Mouse (Mus musculus): ENCODE measurements at regions not wholly inside any gene's neighbourhood (a gene's known extent, or its start where the extent isn't known, plus 50 kb on each side); places are given as distances from the start of the nearest gene placed in this dataset.

GRCm38 (mm10) chr6:22541603-22542002 is 185.6 kb upstream of the Fam3c start:
- no peak for ATAC-seq (replicated peaks; ENCODE audit: low FRiP score, low TSS enrichment, low read depth)
- no peak overlapping the region for H3K4me2 ChIP-seq (ENCODE audit: low read length)
- 67% methylated on average over 2 of the region's 2 CpGs for WGBS
- DNase-seq (ENCODE audit: low spot score) = no peak
- H3K27ac ChIP-seq (ENCODE audit: low read depth) = no peak overlapping the region
- no peaks in the 10 kb centered on the region for H3K36me3 ChIP-seq (ENCODE audit: control insufficient read depth, insufficient read depth, low read length)
- no peaks in the 10 kb centered on the region for H3K27me3 ChIP-seq (replicated peaks; ENCODE audit: control insufficient read depth, insufficient read depth, low read length)
- no peaks in the 10 kb centered on the region for H3K9me3 ChIP-seq (ENCODE audit: control insufficient read depth, low read length)
- no peaks in the 10 kb centered on the region for H3K4me1 ChIP-seq (replicated peaks; ENCODE audit: control insufficient read depth, insufficient read depth, low read length)
- no peak overlapping the region for H3K4me3 ChIP-seq (ENCODE audit: low read depth, low read length)
- H3K9ac ChIP-seq (ENCODE audit: low read length) = no peak overlapping the region

GRCm38 (mm10) chr6:22538254-22538653 is 182.2 kb upstream of the Fam3c start:
- H3K4me3 ChIP-seq (ENCODE audit: low read depth, low read length) = no peak overlapping the region
- H3K9ac ChIP-seq (ENCODE audit: low read length) = no peak overlapping the region
- no peaks in the 10 kb centered on the region for H3K36me3 ChIP-seq (ENCODE audit: control insufficient read depth, insufficient read depth, low read length)
- H3K27ac ChIP-seq (ENCODE audit: low read depth) = no peak overlapping the region
- WGBS = 92% methylated on average over 4 of the region's 4 CpGs
- no peaks in the 10 kb centered on the region for H3K4me1 ChIP-seq (replicated peaks; ENCODE audit: control insufficient read depth, insufficient read depth, low read length)
- DNase-seq (ENCODE audit: low spot score) = no peak
- ATAC-seq (replicated peaks; ENCODE audit: low FRiP score, low TSS enrichment, low read depth) = no peak
- H3K4me2 ChIP-seq (ENCODE audit: low read length) = no peak overlapping the region
- no peaks in the 10 kb centered on the region for H3K27me3 ChIP-seq (replicated peaks; ENCODE audit: control insufficient read depth, insufficient read depth, low read length)
- no peaks in the 10 kb centered on the region for H3K9me3 ChIP-seq (ENCODE audit: control insufficient read depth, low read length)

DNA sequence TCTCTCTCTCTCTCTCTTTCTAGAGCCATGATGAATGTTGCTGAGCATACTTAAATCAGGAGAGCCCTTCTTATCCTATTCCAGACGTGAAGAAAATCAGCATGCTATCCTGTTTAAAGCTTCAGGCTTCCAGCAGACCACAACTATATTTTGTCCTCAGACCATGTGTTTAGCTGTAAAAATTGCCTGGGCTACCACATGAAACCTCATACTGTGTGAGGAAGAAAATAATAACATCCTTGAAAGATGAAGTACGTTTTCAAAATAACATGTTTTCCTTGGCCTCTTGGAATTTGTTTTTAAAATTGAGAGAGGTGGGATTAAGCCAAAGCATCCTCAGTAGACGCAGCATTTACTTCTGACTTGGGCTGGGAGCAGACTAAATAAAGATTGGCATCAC is 168.3 kb upstream of the Fam3c start:
- no peaks in the 10 kb centered on the region for H3K27me3 ChIP-seq (replicated peaks; ENCODE audit: control insufficient read depth, insufficient read depth, low read length)
- no peaks in the 10 kb centered on the region for H3K36me3 ChIP-seq (ENCODE audit: control insufficient read depth, insufficient read depth, low read length)
- no peak overlapping the region for H3K4me3 ChIP-seq (ENCODE audit: low read depth, low read length)
- H3K9ac ChIP-seq (ENCODE audit: low read length) = no peak overlapping the region
- DNase-seq (ENCODE audit: low spot score) = no peak
- ATAC-seq (replicated peaks; ENCODE audit: low FRiP score, low TSS enrichment, low read depth) = no peak
- no peak overlapping the region for H3K4me2 ChIP-seq (ENCODE audit: low read length)
- no peaks in the 10 kb centered on the region for H3K4me1 ChIP-seq (replicated peaks; ENCODE audit: control insufficient read depth, insufficient read depth, low read length)
- 68% methylated on average over 3 of the region's 3 CpGs for WGBS
- no peak overlapping the region for H3K27ac ChIP-seq (ENCODE audit: low read depth)
- no peaks in the 10 kb centered on the region for H3K9me3 ChIP-seq (ENCODE audit: control insufficient read depth, low read length)

- H3K4me3 ChIP-seq (ENCODE audit: low read depth, low read length) = no peak overlapping the region
- H3K9ac ChIP-seq (ENCODE audit: low read length) = no peak overlapping the region
- no peaks in the 10 kb centered on the region for H3K4me1 ChIP-seq (replicated peaks; ENCODE audit: control insufficient read depth, insufficient read depth, low read length)
- H3K27me3 ChIP-seq (replicated peaks; ENCODE audit: control insufficient read depth, insufficient read depth, low read length) = no peaks in the 10 kb centered on the region
- 86% methylated on average over 9 of the region's 9 CpGs for WGBS
- H3K27ac ChIP-seq (ENCODE audit: low read depth) = no peak overlapping the region
- no peak for DNase-seq (ENCODE audit: low spot score)
- no peaks in the 10 kb centered on the region for H3K9me3 ChIP-seq (ENCODE audit: control insufficient read depth, low read length)
- no peak overlapping the region for H3K4me2 ChIP-seq (ENCODE audit: low read length)
- ATAC-seq (replicated peaks; ENCODE audit: low FRiP score, low TSS enrichment, low read depth) = no peak
- H3K36me3 ChIP-seq (ENCODE audit: control insufficient read depth, insufficient read depth, low read length) = no peaks in the 10 kb centered on the region
Measured at GRCm38 (mm10) chr6:22523582-22524234, 167.7 kb upstream of the Fam3c start.

GRCm38 (mm10) chr6:22506871-22507270 is 150.8 kb upstream of the Fam3c start:
- H3K4me2 ChIP-seq (ENCODE audit: low read length) = no peak overlapping the region
- 44% methylated on average over 1 of the region's 1 CpGs for WGBS
- no peak for ATAC-seq (replicated peaks; ENCODE audit: low FRiP score, low TSS enrichment, low read depth)

GRCm38 (mm10) chr6:22497306-22497705 is 141.3 kb upstream of the Fam3c start:
- ATAC-seq (replicated peaks; ENCODE audit: low FRiP score, low TSS enrichment, low read depth) (no peak), DNase-seq (ENCODE audit: low spot score) (no peak)
- Histone ChIP-seq H3K9ac (ENCODE audit: low read length) (no peak overlapping the region), H3K4me2 (ENCODE audit: low read length) (no peak overlapping the region), H3K9me3 (ENCODE audit: control insufficient read depth, low read length) (no peaks in the 10 kb centered on the region), H3K36me3 (ENCODE audit: control insufficient read depth, insufficient read depth, low read length) (no peaks in the 10 kb centered on the region), H3K27me3 (replicated peaks; ENCODE audit: control insufficient read depth, insufficient read depth, low read length) (no peaks in the 10 kb centered on the region), H3K4me3 (ENCODE audit: low read depth, low read length) (no peak overlapping the region), H3K4me1 (replicated peaks; ENCODE audit: control insufficient read depth, insufficient read depth, low read length) (no peaks in the 10 kb centered on the region), H3K27ac (ENCODE audit: low read depth) (no peak overlapping the region)
- WGBS = 76% methylated on average over 9 of the region's 9 CpGs

More at GRCm38 (mm10) chr6:22506871-22507270, 150.8 kb upstream of the Fam3c start:
- Histone ChIP-seq H3K9me3 (ENCODE audit: control insufficient read depth, low read length) (no peaks in the 10 kb centered on the region), H3K4me1 (replicated peaks; ENCODE audit: control insufficient read depth, insufficient read depth, low read length) (no peaks in the 10 kb centered on the region), H3K9ac (ENCODE audit: low read length) (no peak overlapping the region), H3K4me3 (ENCODE audit: low read depth, low read length) (no peak overlapping the region), H3K27ac (ENCODE audit: low read depth) (no peak overlapping the region), H3K27me3 (replicated peaks; ENCODE audit: control insufficient read depth, insufficient read depth, low read length) (no peaks in the 10 kb centered on the region), H3K36me3 (ENCODE audit: control insufficient read depth, insufficient read depth, low read length) (no peaks in the 10 kb centered on the region)
- no peak for DNase-seq (ENCODE audit: low spot score)

DNA sequence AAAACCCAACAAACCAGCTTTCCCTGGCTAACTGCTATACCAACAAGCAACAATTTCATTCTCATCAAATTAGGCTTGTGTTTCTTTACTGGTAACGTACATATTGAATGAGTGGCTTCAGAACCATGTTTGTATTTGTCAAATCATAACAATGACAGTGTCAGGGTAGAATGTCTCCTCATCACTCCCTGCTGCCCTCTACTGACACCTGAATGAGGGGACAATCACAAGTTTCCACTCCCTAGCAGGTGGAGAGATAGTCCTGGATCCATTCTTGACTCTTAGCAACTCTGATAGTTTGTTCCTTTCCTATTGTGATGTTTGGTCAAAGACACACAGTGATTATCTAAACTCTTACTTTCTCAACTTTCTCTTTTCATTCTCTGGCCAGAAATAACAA is 140.4 kb upstream of the Fam3c start:
- Histone ChIP-seq H3K27ac (ENCODE audit: low read depth) (no peak overlapping the region), H3K9me3 (ENCODE audit: control insufficient read depth, low read length) (no peaks in the 10 kb centered on the region), H3K4me1 (replicated peaks; ENCODE audit: control insufficient read depth, insufficient read depth, low read length) (no peaks in the 10 kb centered on the region), H3K4me3 (ENCODE audit: low read depth, low read length) (no peak overlapping the region), H3K36me3 (ENCODE audit: control insufficient read depth, insufficient read depth, low read length) (no peaks in the 10 kb centered on the region), H3K9ac (ENCODE audit: low read length) (no peak overlapping the region), H3K27me3 (replicated peaks; ENCODE audit: control insufficient read depth, insufficient read depth, low read length) (no peaks in the 10 kb centered on the region), H3K4me2 (ENCODE audit: low read length) (no peak overlapping the region)
- ATAC-seq (replicated peaks; ENCODE audit: low FRiP score, low TSS enrichment, low read depth) = no peak
- 78% methylated on average over 1 of the region's 1 CpGs for WGBS
- DNase-seq (ENCODE audit: low spot score) = no peak

DNA sequence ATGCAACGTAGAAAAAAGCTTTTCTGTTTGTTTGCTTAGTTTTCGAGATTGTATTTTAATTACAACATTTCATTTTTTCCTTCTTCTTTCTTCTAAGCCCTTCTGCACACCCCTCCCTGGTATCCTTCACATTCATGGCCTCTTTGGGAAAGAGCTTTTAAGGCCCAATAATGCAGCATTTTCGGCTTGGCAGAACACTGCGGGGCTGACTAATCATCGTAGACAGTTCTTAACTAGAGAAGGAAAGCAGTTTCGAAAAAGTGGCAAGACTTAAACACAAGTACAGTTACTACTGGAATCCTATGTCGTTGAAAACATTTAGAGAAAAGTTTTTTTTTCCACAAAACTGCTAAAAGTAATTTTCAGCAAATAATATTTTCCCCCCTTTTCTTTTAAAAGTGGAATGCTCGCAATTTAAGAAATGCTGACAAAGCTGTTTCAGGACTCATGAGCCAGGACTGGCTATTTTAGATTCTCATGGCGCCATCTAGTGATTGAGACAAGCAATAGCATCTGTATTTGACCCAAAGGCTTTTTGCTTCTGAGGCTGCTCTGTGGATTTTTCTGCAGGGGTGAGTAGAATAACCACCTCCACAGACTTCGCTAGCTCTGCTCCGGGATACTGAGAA is 137.7 kb upstream of the Fam3c start:
- no peak for DNase-seq (ENCODE audit: low spot score)
- ATAC-seq (replicated peaks; ENCODE audit: low FRiP score, low TSS enrichment, low read depth) = 0 out of 2 replicates have a peak, but pooled peaks have one; percentile 43
- Histone ChIP-seq H3K9me3 (ENCODE audit: control insufficient read depth, low read length) (no peaks in the 10 kb centered on the region), H3K4me2 (ENCODE audit: low read length) (no peak overlapping the region), H3K36me3 (ENCODE audit: control insufficient read depth, insufficient read depth, low read length) (no peaks in the 10 kb centered on the region), H3K4me3 (ENCODE audit: low read depth, low read length) (no peak overlapping the region), H3K4me1 (replicated peaks; ENCODE audit: control insufficient read depth, insufficient read depth, low read length) (no peaks in the 10 kb centered on the region), H3K27ac (ENCODE audit: low read depth) (no peak overlapping the region), H3K9ac (ENCODE audit: low read length) (no peak overlapping the region), H3K27me3 (replicated peaks; ENCODE audit: control insufficient read depth, insufficient read depth, low read length) (no peaks in the 10 kb centered on the region)
- 42% methylated on average over 11 of the region's 11 CpGs for WGBS

- H3K4me2 ChIP-seq (ENCODE audit: low read length) = no peak overlapping the region
- no peak overlapping the region for H3K27ac ChIP-seq (ENCODE audit: low read depth)
- H3K4me1 ChIP-seq (replicated peaks; ENCODE audit: control insufficient read depth, insufficient read depth, low read length) = no peaks in the 10 kb centered on the region
- H3K4me3 ChIP-seq (ENCODE audit: low read depth, low read length) = no peak overlapping the region
- H3K27me3 ChIP-seq (replicated peaks; ENCODE audit: control insufficient read depth, insufficient read depth, low read length) = no peaks in the 10 kb centered on the region
- no peak for DNase-seq (ENCODE audit: low spot score)
- no peak overlapping the region for H3K9ac ChIP-seq (ENCODE audit: low read length)
- ATAC-seq (replicated peaks; ENCODE audit: low FRiP score, low TSS enrichment, low read depth) = no peak
- H3K9me3 ChIP-seq (ENCODE audit: control insufficient read depth, low read length) = no peaks in the 10 kb centered on the region
- 85% methylated on average over 17 of the region's 17 CpGs for WGBS
- no peaks in the 10 kb centered on the region for H3K36me3 ChIP-seq (ENCODE audit: control insufficient read depth, insufficient read depth, low read length)
Measured at GRCm38 (mm10) chr6:22492896-22493295, 136.9 kb upstream of the Fam3c start.

Data from intestine, embryonic 14.5 days (tissue).